In genomic region chr9:37528225-37528970, GRCm38 (mm10) we compare ENCODE assay signal across 7 mouse cellular contexts. TPM values are rescaled to one million over a fixed set of nuclear protein-coding genes. Genes with fewer than 3 reads are reported as not detected.
DNase-seq lines count a peak whose midpoint lies in the region; ATAC-seq lines count a peak whose summit lies in the region.

No protein-coding gene starts in this region.

- DNase-seq in embryonic facial prominence, embryonic 10.5 days (ENCODE audit: low spot score): peak; percentile 20
- DNase-seq in heart, adult 9 months (ENCODE audit: low spot score in 2 of 2): peak; percentile 73 to 83
- DNase-seq in lung, postnatal 36 days: peak; percentile 77
- DNase-seq in urinary bladder, postnatal 36 days (ENCODE audit: low spot score in 2 of 2): no peak
- no peak for DNase-seq in gastrocnemius, postnatal 14 days

- peaks cover 29% of the 10 kb centered on the region for H3K36me3 ChIP-seq in embryonic facial prominence, embryonic 10.5 days (replicated peaks)
- peaks cover 23% of the 10 kb centered on the region for H3K36me3 ChIP-seq in kidney, embryonic 15.5 days

- H3K27me3 ChIP-seq in embryonic facial prominence, embryonic 10.5 days (replicated peaks; ENCODE audit: low read depth, poor library complexity, severe bottlenecking): peaks cover 82% of the 10 kb centered on the region
- peaks cover 67% of the 10 kb centered on the region for H3K27me3 ChIP-seq in kidney, embryonic 15.5 days

- WGBS in embryonic facial prominence, embryonic 10.5 days: 14% methylated on average over 9 of the region's 9 CpGs
- 27% methylated on average over 9 of the region's 9 CpGs for WGBS in kidney, embryonic 15.5 days

- H3K9me3 ChIP-seq in embryonic facial prominence, embryonic 10.5 days: no peaks in the 10 kb centered on the region
- no peaks in the 10 kb centered on the region for H3K9me3 ChIP-seq in kidney, embryonic 15.5 days (replicated peaks)

- H3K27ac ChIP-seq in embryonic facial prominence, embryonic 10.5 days (replicated peaks): no peak overlapping the region
- H3K27ac ChIP-seq in kidney, embryonic 15.5 days: peak overlapping the region; percentile 84

- peak overlapping the region; percentile 52 for H3K4me3 ChIP-seq in embryonic facial prominence, embryonic 10.5 days
- H3K4me3 ChIP-seq in kidney, embryonic 15.5 days (replicated peaks): peak overlapping the region; percentile 44

- no peak for ATAC-seq in kidney, embryonic 15.5 days (replicated peaks; ENCODE audit: low FRiP score)
- ATAC-seq in megakaryocyte-erythroid progenitor cell, adult 5-6 weeks (replicated peaks; ENCODE audit: low FRiP score, low TSS enrichment, poor library complexity, severe bottlenecking): no peak

- H3K4me1 ChIP-seq in embryonic facial prominence, embryonic 10.5 days: peaks cover 43% of the 10 kb centered on the region
- H3K4me1 ChIP-seq in kidney, embryonic 15.5 days: peaks cover 39% of the 10 kb centered on the region

- intact Hi-C loops in gastrocnemius, postnatal 14 days (cut with DNase I; ENCODE audit: low total_unique reads): no loop called here

- H3K9ac ChIP-seq in kidney, embryonic 15.5 days: peak overlapping the region; percentile 31; the same call in 1 of the 2 replicates

- H3K4me2 ChIP-seq in kidney, embryonic 15.5 days: peak overlapping the region; percentile 73

RNA-seq across cellular contexts. Expression of gene Esam, which starts 0.5 kb away (rescaled TPM):
- polyA plus RNA-seq in embryonic facial prominence, embryonic 10.5 days (2016; fragmentation: Nextera tagmentation; extraction: Ambion mirVana): 27.0 and 27.5 TPM in 2 replicates
- polyA plus RNA-seq in kidney, embryonic 15.5 days (2015; fragmentation: Nextera tagmentation; extraction: Ambion mirVana): 72.7 and 76.5 TPM in 2 replicates
- 0.45 TPM in 1 of 2 replicates, not detected in the other for total RNA-seq in megakaryocyte-erythroid progenitor cell, adult 5-6 weeks (2014; fragmentation: Nextera tagmentation)
- total RNA-seq in megakaryocyte-erythroid progenitor cell, adult 5-6 weeks (2017): 2.1 and 4.5 TPM in 2 replicates
- 10 to 100 TPM; 43.4 to 58.2 TPM for total RNA-seq in gastrocnemius, postnatal 14 days (2021)

RNA-seq across cellular contexts. Expression of gene Vsig2, which starts 10.7 kb away (rescaled TPM):
- polyA plus RNA-seq in embryonic facial prominence, embryonic 10.5 days (2016; fragmentation: Nextera tagmentation; extraction: Ambion mirVana): 0.59 and 0.78 TPM in 2 replicates
- 0.91 and 1.4 TPM in 2 replicates for polyA plus RNA-seq in kidney, embryonic 15.5 days (2015; fragmentation: Nextera tagmentation; extraction: Ambion mirVana)
- total RNA-seq in megakaryocyte-erythroid progenitor cell, adult 5-6 weeks (2014; fragmentation: Nextera tagmentation): not detected in 2 replicates
- not detected in 2 replicates for total RNA-seq in megakaryocyte-erythroid progenitor cell, adult 5-6 weeks (2017)
- total RNA-seq in gastrocnemius, postnatal 14 days (2021): 1 to 10 TPM in 1 of 2 experiments, under 1 TPM in 1; 0.96 to 4.6 TPM

RNA-seq across cellular contexts. Expression of gene Nrgn, which starts 24.3 kb away (rescaled TPM):
- 0.48 and 1.0 TPM in 2 replicates for polyA plus RNA-seq in embryonic facial prominence, embryonic 10.5 days (2016; fragmentation: Nextera tagmentation; extraction: Ambion mirVana)
- 3.4 and 4.2 TPM in 2 replicates for polyA plus RNA-seq in kidney, embryonic 15.5 days (2015; fragmentation: Nextera tagmentation; extraction: Ambion mirVana)
- 16.8 and 21.8 TPM in 2 replicates for total RNA-seq in megakaryocyte-erythroid progenitor cell, adult 5-6 weeks (2014; fragmentation: Nextera tagmentation)
- total RNA-seq in megakaryocyte-erythroid progenitor cell, adult 5-6 weeks (2017): 7.1 and 8.3 TPM in 2 replicates
- total RNA-seq in gastrocnemius, postnatal 14 days (2021): 1 to 10 TPM; 2.2 to 2.3 TPM

RNA-seq across cellular contexts. Expression of gene Siae, which starts 27.1 kb away (rescaled TPM):
- polyA plus RNA-seq in embryonic facial prominence, embryonic 10.5 days (2016; fragmentation: Nextera tagmentation; extraction: Ambion mirVana): 3.7 and 4.8 TPM in 2 replicates
- polyA plus RNA-seq in kidney, embryonic 15.5 days (2015; fragmentation: Nextera tagmentation; extraction: Ambion mirVana): 9.5 and 9.6 TPM in 2 replicates
- 15.3 and 16.8 TPM in 2 replicates for total RNA-seq in megakaryocyte-erythroid progenitor cell, adult 5-6 weeks (2014; fragmentation: Nextera tagmentation)
- 9.6 and 11.3 TPM in 2 replicates for total RNA-seq in megakaryocyte-erythroid progenitor cell, adult 5-6 weeks (2017)
- total RNA-seq in gastrocnemius, postnatal 14 days (2021): 1 to 10 TPM; 3.3 to 4.6 TPM

RNA-seq across cellular contexts. Expression of gene Msantd2, which starts 39.3 kb away (rescaled TPM):
- 34.4 and 36.7 TPM in 2 replicates for polyA plus RNA-seq in embryonic facial prominence, embryonic 10.5 days (2016; fragmentation: Nextera tagmentation; extraction: Ambion mirVana)
- polyA plus RNA-seq in kidney, embryonic 15.5 days (2015; fragmentation: Nextera tagmentation; extraction: Ambion mirVana): 22.1 and 23.9 TPM in 2 replicates
- total RNA-seq in megakaryocyte-erythroid progenitor cell, adult 5-6 weeks (2014; fragmentation: Nextera tagmentation): 15.0 and 36.3 TPM in 2 replicates
- total RNA-seq in megakaryocyte-erythroid progenitor cell, adult 5-6 weeks (2017): 17.1 and 21.6 TPM in 2 replicates
- 1 to 10 TPM; 4.1 to 6.4 TPM for total RNA-seq in gastrocnemius, postnatal 14 days (2021)

Comparison
In these comparisons a context has a peak if more than half of its experiments do, and no peak if none do; other contexts are left out.
1. DNase-seq: peak in embryonic facial prominence, embryonic 10.5 days (single experiment), heart, adult 9 months (2 of 2) and lung, postnatal 36 days (single experiment); none in urinary bladder, postnatal 36 days (0 of 2) and gastrocnemius, postnatal 14 days (single experiment).
2. RNA of gene Esam, which starts 0.5 kb away (total RNA-seq): 43.4 to 58.2 TPM in gastrocnemius, postnatal 14 days; 0.45 to 4.5 TPM in megakaryocyte-erythroid progenitor cell, adult 5-6 weeks; every median in the first group is over 4 times any median in the second.